Mouse (Mus musculus): ENCODE measurements around the gene B4galnt4.
"Not testable (repeated sequence)": the region's sequence is repeated elsewhere in the genome, so short reads cannot be mapped to it uniquely, and the experiment has no call there.

Gene B4galnt4

GRCm38 (mm10) chr7:141060426-141061242, at the start of gene B4galnt4:
TSS of gene B4galnt4 (plus strand) at chr7:141061104.
- DNase-seq (ENCODE audit: low spot score), result peak; percentile 27

- DNase-seq (ENCODE audit: low spot score), result no peak
Measured at GRCm38 (mm10) chr7:141011238-141011770, 49.6 kb upstream of the B4galnt4 start.

- DNase-seq (ENCODE audit: low spot score), result no peak
Measured at GRCm38 (mm10) chr7:141016707-141017697, 43.9 kb upstream of the B4galnt4 start.

GRCm38 (mm10) chr7:141017824-141018223, 43.1 kb upstream of the B4galnt4 start, which contains the start of gene Ifitm6:
TSS of gene Ifitm6 (minus strand) at chr7:141017924.
- not testable (repeated sequence) for DNase-seq (ENCODE audit: low spot score)

- no peak for DNase-seq (ENCODE audit: low spot score)
Measured at GRCm38 (mm10) chr7:141019028-141019427, 41.9 kb upstream of the B4galnt4 start.

GRCm38 (mm10) chr7:141021489-141022449, 39.1 kb upstream of the B4galnt4 start:
- no peak for DNase-seq (ENCODE audit: low spot score)

- DNase-seq (ENCODE audit: low spot score), result no peak
Measured at GRCm38 (mm10) chr7:141024865-141025838, 35.8 kb upstream of the B4galnt4 start.

- DNase-seq (ENCODE audit: low spot score), result no peak
Measured at GRCm38 (mm10) chr7:141026097-141026739, 34.7 kb upstream of the B4galnt4 start.

GRCm38 (mm10) chr7:141026740-141027098, 34.2 kb upstream of the B4galnt4 start:
- DNase-seq (ENCODE audit: low spot score), result no peak

GRCm38 (mm10) chr7:141028831-141029230, 32.1 kb upstream of the B4galnt4 start, which contains the start of gene Gm17387:
TSS of gene Gm17387 (plus strand) at chr7:141029131.
- no peak for DNase-seq (ENCODE audit: low spot score)

GRCm38 (mm10) chr7:141030390-141030789, 30.5 kb upstream of the B4galnt4 start:
- no peak for DNase-seq (ENCODE audit: low spot score)

GRCm38 (mm10) chr7:141032458-141033167, 28.3 kb upstream of the B4galnt4 start:
- DNase-seq (ENCODE audit: low spot score), result no peak

- not testable (repeated sequence) for DNase-seq (ENCODE audit: low spot score)
Measured at GRCm38 (mm10) chr7:141036624-141037023, 24.3 kb upstream of the B4galnt4 start.

- no peak for DNase-seq (ENCODE audit: low spot score)
Measured at GRCm38 (mm10) chr7:141038090-141039032, 22.5 kb upstream of the B4galnt4 start.

GRCm38 (mm10) chr7:141039386-141040107, 21.4 kb upstream of the B4galnt4 start:
- DNase-seq (ENCODE audit: low spot score), result no peak

GRCm38 (mm10) chr7:141040867-141041606, 19.9 kb upstream of the B4galnt4 start:
- no peak for DNase-seq (ENCODE audit: low spot score)
